Mouse (Mus musculus): ENCODE results near the gene Pak3. TPM values are rescaled to one million over a fixed set of nuclear protein-coding genes. Genes with fewer than 3 reads are reported as not detected.

Pak3 gene
- polyA plus RNA-seq, 1 experiment from 2014 or later, result 73.4 TPM

Small RNA genes lying within 50 kb of the gene (microRNA-seq; reads per million reads assigned to microRNA genes)
- not detected for gene Gm47298

Other genes starting within 250 kb of the Pak3 start
- 2.3 and 3.0 TPM in 2 replicates for gene Chrdl1, start 124.3 kb upstream of the Pak3 start, polyA plus RNA-seq (2016; fragmentation: Nextera tagmentation; extraction: Ambion mirVana)

Data from neural tube, embryonic 12.5 days (tissue).